Mouse (Mus musculus): Measurements from ENCODE around the gene Ak2. TPM values are rescaled to one million over a fixed set of nuclear protein-coding genes. Genes with fewer than 3 reads are reported as not detected.

The Ak2 gene
- total and polyA plus RNA-seq, 3 experiments = 269 to 363 (median 280) TPM

DNA sequence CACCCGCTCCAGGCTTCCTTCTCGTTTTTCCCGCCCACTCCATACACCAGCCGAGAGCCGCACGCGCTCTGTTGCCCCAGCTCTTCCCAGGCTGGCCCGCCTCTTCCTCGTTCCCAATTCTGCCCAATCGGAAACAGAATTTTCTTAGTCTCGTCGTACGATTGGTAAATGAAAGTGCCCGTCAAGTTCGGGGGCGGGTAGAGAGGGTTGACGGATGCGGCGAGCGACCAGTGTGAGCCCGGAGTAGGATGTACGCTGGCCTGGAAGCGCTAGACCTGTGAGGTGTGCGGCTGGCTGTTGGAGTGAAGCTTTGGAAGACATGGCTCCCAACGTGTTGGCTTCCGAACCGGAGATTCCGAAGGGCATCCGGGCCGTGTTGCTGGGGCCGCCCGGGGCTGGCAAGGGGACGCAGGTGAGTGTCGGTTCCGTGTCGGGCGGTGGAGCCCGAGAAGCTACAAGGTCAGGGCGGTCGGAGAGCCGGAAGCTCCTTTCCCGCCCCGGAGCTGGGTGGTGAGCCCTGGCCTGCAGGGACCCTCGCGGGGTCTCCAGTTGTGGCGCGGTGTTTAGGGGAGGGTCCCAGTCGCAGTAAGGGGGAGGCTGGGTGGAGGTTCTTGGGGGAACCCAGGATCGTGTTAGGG lies 1.4 kb downstream of the Ak2 start (continued):
- 0 out of 2 replicates have a peak, but pooled peaks have one; percentile 63 for TF ChIP-seq E2F4 (IDR thresholded peaks at IDR 0.05; ENCODE audit: insufficient replicate concordance, low read depth, low read length)
- 0 out of 2 replicates have a peak, but pooled peaks have one; percentile 67 for TF ChIP-seq MAZ (IDR thresholded peaks at IDR 0.05; ENCODE audit: low read depth, low read length)
- TF ChIP-seq ZKSCAN1 (IDR thresholded peaks at IDR 0.05; ENCODE audit: borderline replicate concordance, low read depth, low read length) = no peak
- TF ChIP-seq MAFK (IDR thresholded peaks at IDR 0.05; ENCODE audit: insufficient replicate concordance, low read length) = no peak
- TF ChIP-seq ZMIZ1 (IDR thresholded peaks at IDR 0.05; ENCODE audit: low read depth, low read length) = peak; percentile 92
- peak; percentile 74 for TF ChIP-seq HCFC1 (IDR thresholded peaks at IDR 0.05; ENCODE audit: low read depth, low read length)
- peak; percentile 78; the same call in 1 of the 2 replicates for TF ChIP-seq NELFE (IDR thresholded peaks at IDR 0.05; ENCODE audit: low read depth, low read length)
- TF ChIP-seq CTCF (conservative IDR thresholded peaks at IDR 0.05 in 1 of 2, IDR thresholded peaks at IDR 0.05 in 1 of 2; ENCODE audit: low read depth in 2 of 2, low read length in 2 of 2) = no peak
- no peak for TF ChIP-seq USF2 (conservative IDR thresholded peaks at IDR 0.05; ENCODE audit: low read depth, low read length)
- 0 out of 2 replicates have a peak, but pooled peaks have one; percentile 32 for TF ChIP-seq BHLHE40 (IDR thresholded peaks at IDR 0.05; ENCODE audit: low read depth, low read length)
- TF ChIP-seq IRF4 (IDR thresholded peaks at IDR 0.05; ENCODE audit: low read depth, low read length) = no peak
- peak; percentile 46; the same call in 1 of the 2 replicates for TF ChIP-seq UBTF (IDR thresholded peaks at IDR 0.05; ENCODE audit: low read depth, low read length)
- TF ChIP-seq ELF1 (IDR thresholded peaks at IDR 0.05; ENCODE audit: low read depth, low read length) = peak; percentile 94

DNA sequence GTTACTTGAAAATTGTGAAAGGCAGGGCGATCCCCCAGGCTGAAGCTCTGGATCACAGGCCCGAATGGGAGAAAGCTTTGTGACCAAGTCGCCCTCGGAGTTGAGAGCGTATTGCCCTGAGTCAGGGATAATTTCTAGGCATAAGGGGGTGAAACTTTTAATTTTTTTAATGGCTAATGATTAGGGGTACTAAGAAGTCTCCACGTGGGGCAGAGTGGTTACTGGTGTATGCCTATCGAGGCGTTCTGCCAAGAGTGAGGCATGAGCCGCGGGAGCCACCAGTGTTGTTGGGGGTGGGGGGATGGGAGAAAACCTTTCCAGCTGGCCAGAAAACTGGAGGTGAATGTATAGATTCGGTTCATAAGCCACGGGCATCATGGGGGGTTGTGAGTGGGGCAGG lies 1.9 kb downstream of the Ak2 start:
- dilution Hi-C loops (cut with MboI; ENCODE audit: extremely low pct_ligation_motif_present, extremely low pct_unique_long_range_greater_than_20kb, low sequenced_read_pairs) (no loop called here), in situ Hi-C loops (cut with MboI; ENCODE audit: low pct_ligation_motif_present, low pct_unique_long_range_greater_than_20kb, low sequenced_read_pairs) (no loop called here)
- Histone ChIP-seq H3K79me2 (replicated peaks; ENCODE audit: control insufficient read depth, extremely low read depth, insufficient read depth, poor library complexity, severe bottlenecking) (peaks cover 41% of the 10 kb centered on the region), H3K27me3 (replicated peaks) (peaks cover 2% of the 10 kb centered on the region), H3K9ac (ENCODE audit: insufficient read depth, low read depth) (peak overlapping the region; percentile 74; the same call in 1 of the 2 replicates), H3K4me2 (ENCODE audit: insufficient read depth, low read depth, poor library complexity, severe bottlenecking) (peak overlapping the region; percentile 83), H3K36me3 (replicated peaks in 1 of 2; ENCODE audit: control insufficient read depth in 1 of 2, insufficient read depth in 1 of 2, low read length in 1 of 2) (peaks cover 18 to 41% of the 10 kb centered on the region in 2 experiments), H3K4me1 (ENCODE audit: control insufficient read depth in 1 of 2, insufficient read depth in 2 of 2) (peaks cover 7 to 44% of the 10 kb centered on the region in 2 experiments), H3K9me3 (replicated peaks; ENCODE audit: low read length) (no peaks in the 10 kb centered on the region), H3K27ac (ENCODE audit: insufficient read depth, low read depth) (no peak overlapping the region), H3K4me3 (replicated peaks in 1 of 3; ENCODE audit: low read depth in 2 of 3, low read length in 2 of 3, poor library complexity in 1 of 3) (peak overlapping the region; percentile 81 to 97 (median 93))
- DNase-seq (ENCODE audit: extremely low read depth) = no peak
- TF ChIP-seq MEF2A (IDR thresholded peaks at IDR 0.05; ENCODE audit: borderline replicate concordance, low read depth, low read length) (no peak), E2F4 (IDR thresholded peaks at IDR 0.05; ENCODE audit: insufficient replicate concordance, low read depth, low read length) (no peak), GABPA (IDR thresholded peaks at IDR 0.05; ENCODE audit: insufficient replicate concordance, low read depth, low read length) (no peak), PAX5 (IDR thresholded peaks at IDR 0.05; ENCODE audit: low read length) (no peak), UBTF (IDR thresholded peaks at IDR 0.05; ENCODE audit: low read depth, low read length) (no peak), CHD2 (IDR thresholded peaks at IDR 0.05; ENCODE audit: low read length) (peak; percentile 47), JUND (conservative IDR thresholded peaks at IDR 0.05; ENCODE audit: low read depth, low read length) (no peak), POLR2A (IDR thresholded peaks at IDR 0.05; ENCODE audit: low read depth, low read length) (no peak), CTCF (conservative IDR thresholded peaks at IDR 0.05 in 1 of 2, IDR thresholded peaks at IDR 0.05 in 1 of 2; ENCODE audit: low read depth in 2 of 2, low read length in 2 of 2) (no peak), RAD21 (IDR thresholded peaks at IDR 0.05; ENCODE audit: low read depth, low read length) (no peak), HCFC1 (IDR thresholded peaks at IDR 0.05; ENCODE audit: low read depth, low read length) (no peak), ETS1 (conservative IDR thresholded peaks at IDR 0.05; ENCODE audit: low read depth, low read length) (no peak), EP300 (IDR thresholded peaks at IDR 0.05; ENCODE audit: low read length) (no peak), IRF4 (IDR thresholded peaks at IDR 0.05; ENCODE audit: low read depth, low read length) (no peak), USF2 (conservative IDR thresholded peaks at IDR 0.05; ENCODE audit: low read depth, low read length) (no peak), ZC3H11A (IDR thresholded peaks at IDR 0.05; ENCODE audit: low read depth, low read length) (no peak), ZNF384 (IDR thresholded peaks at IDR 0.05; ENCODE audit: low read depth, low read length) (no peak), NELFE (IDR thresholded peaks at IDR 0.05; ENCODE audit: low read depth, low read length) (no peak), ZKSCAN1 (IDR thresholded peaks at IDR 0.05; ENCODE audit: borderline replicate concordance, low read depth, low read length) (no peak), MXI1 (IDR thresholded peaks at IDR 0.05; ENCODE audit: low read depth, low read length) (peak; percentile 26), JUN (IDR thresholded peaks at IDR 0.05; ENCODE audit: insufficient read depth, low read depth, low read length) (no peak), CHD1 (IDR thresholded peaks at IDR 0.05; ENCODE audit: low read depth, low read length) (peak; percentile 84; the same call in 1 of the 2 replicates), MYC (IDR thresholded peaks at IDR 0.05; ENCODE audit: low read depth, low read length) (no peak), MAFK (IDR thresholded peaks at IDR 0.05; ENCODE audit: insufficient replicate concordance, low read length) (no peak), ZMIZ1 (IDR thresholded peaks at IDR 0.05; ENCODE audit: low read depth, low read length) (no peak), MAX (IDR thresholded peaks at IDR 0.05; ENCODE audit: low read length) (no peak), TCF12 (IDR thresholded peaks at IDR 0.05; ENCODE audit: low read depth, low read length) (no peak), USF1 (IDR thresholded peaks at IDR 0.05; ENCODE audit: low read depth, low read length) (no peak), SIN3A (IDR thresholded peaks at IDR 0.05; ENCODE audit: low read length) (peak; percentile 28), SMC3 (IDR thresholded peaks at IDR 0.05; ENCODE audit: low read depth, low read length) (no peak), KAT2A (IDR thresholded peaks at IDR 0.05; ENCODE audit: insufficient replicate concordance, low read length) (no peak), ELF1 (IDR thresholded peaks at IDR 0.05; ENCODE audit: low read depth, low read length) (no peak)

All from CH12.LX (cell line).